Mouse (Mus musculus): Measurements from ENCODE around the gene Fnd3c2. TPM values are rescaled to one million over a fixed set of nuclear protein-coding genes. Genes with fewer than 3 reads are reported as not detected.
"Not testable (repeated sequence)": the region's sequence is repeated elsewhere in the genome, so short reads cannot be mapped to it uniquely, and the experiment has no call there.

The Fnd3c2 gene
- total RNA-seq (2014; fragmentation: Nextera tagmentation) = not detected in 2 replicates
- not detected in 2 replicates for total RNA-seq (2017)

- no peak for ATAC-seq (replicated peaks; ENCODE audit: low FRiP score, low TSS enrichment, poor library complexity, severe bottlenecking)
Measured at GRCm38 (mm10) chrX:106255276-106255675, at the start of gene Fnd3c2. Gene Fnd3c2 (minus strand): TSS chrX:106255376.

- ATAC-seq (replicated peaks; ENCODE audit: low FRiP score, low TSS enrichment, poor library complexity, severe bottlenecking) = no peak
Measured at GRCm38 (mm10) chrX:106284441-106284840, 29.3 kb upstream of the Fnd3c2 start.

- ATAC-seq (replicated peaks; ENCODE audit: low FRiP score, low TSS enrichment, poor library complexity, severe bottlenecking) = no peak
Measured at GRCm38 (mm10) chrX:106221058-106221457, 34.1 kb downstream of the Fnd3c2 start, which contains the start of gene Taf9b. Gene Taf9b (minus strand): TSS chrX:106221158.

GRCm38 (mm10) chrX:106219171-106220032 lies 35.8 kb downstream of the Fnd3c2 start:
- ATAC-seq (replicated peaks; ENCODE audit: low FRiP score, low TSS enrichment, poor library complexity, severe bottlenecking) = peak; percentile 99

GRCm38 (mm10) chrX:106209100-106209499 lies 46.1 kb downstream of the Fnd3c2 start:
- ATAC-seq (replicated peaks; ENCODE audit: low FRiP score, low TSS enrichment, poor library complexity, severe bottlenecking) = no peak

GRCm38 (mm10) chrX:106198904-106199303 lies 56.3 kb downstream of the Fnd3c2 start:
- no peak for ATAC-seq (replicated peaks; ENCODE audit: low FRiP score, low TSS enrichment, poor library complexity, severe bottlenecking)

GRCm38 (mm10) chrX:106197308-106197707 lies 57.9 kb downstream of the Fnd3c2 start:
- no peak for ATAC-seq (replicated peaks; ENCODE audit: low FRiP score, low TSS enrichment, poor library complexity, severe bottlenecking)

GRCm38 (mm10) chrX:106194361-106194760 lies 60.8 kb downstream of the Fnd3c2 start:
- ATAC-seq (replicated peaks; ENCODE audit: low FRiP score, low TSS enrichment, poor library complexity, severe bottlenecking) = not testable (repeated sequence)

- ATAC-seq (replicated peaks; ENCODE audit: low FRiP score, low TSS enrichment, poor library complexity, severe bottlenecking) = no peak
Measured at GRCm38 (mm10) chrX:106190091-106190490, 65.1 kb downstream of the Fnd3c2 start.

- ATAC-seq (replicated peaks; ENCODE audit: low FRiP score, low TSS enrichment, poor library complexity, severe bottlenecking) = no peak
Measured at GRCm38 (mm10) chrX:106189356-106189755, 65.8 kb downstream of the Fnd3c2 start.

- peak; percentile 56 for ATAC-seq (replicated peaks; ENCODE audit: low FRiP score, low TSS enrichment, poor library complexity, severe bottlenecking)
Measured at GRCm38 (mm10) chrX:106187737-106188136, 67.4 kb downstream of the Fnd3c2 start.

GRCm38 (mm10) chrX:106186713-106187649 lies 68.2 kb downstream of the Fnd3c2 start, which contains the start of gene Pgk1:
Gene Pgk1 (plus strand): TSS chrX:106187100.
- ATAC-seq (replicated peaks; ENCODE audit: low FRiP score, low TSS enrichment, poor library complexity, severe bottlenecking) = peak; percentile 99

- no peak for ATAC-seq (replicated peaks; ENCODE audit: low FRiP score, low TSS enrichment, poor library complexity, severe bottlenecking)
Measured at GRCm38 (mm10) chrX:106185706-106186105, 69.5 kb downstream of the Fnd3c2 start.

Other genes starting within 250 kb of the Fnd3c2 start
- 31.2 and 35.0 TPM in 2 replicates for gene Magt1, start 243.5 kb downstream of the Fnd3c2 start, total RNA-seq (2014; fragmentation: Nextera tagmentation)
- 56.0 and 58.2 TPM in 2 replicates for gene Magt1, start 243.5 kb downstream of the Fnd3c2 start, total RNA-seq (2017)
- gene Cox7b, start 239.7 kb downstream of the Fnd3c2 start, total RNA-seq (2014; fragmentation: Nextera tagmentation) = 416 and 431 TPM in 2 replicates
- gene Cox7b, start 239.7 kb downstream of the Fnd3c2 start, total RNA-seq (2017) = 539 and 567 TPM in 2 replicates
- gene Atp7a, start 228.1 kb downstream of the Fnd3c2 start, total RNA-seq (2014; fragmentation: Nextera tagmentation) = 3.3 and 4.8 TPM in 2 replicates
- 3.1 and 3.3 TPM in 2 replicates for gene Atp7a, start 228.1 kb downstream of the Fnd3c2 start, total RNA-seq (2017)
- gene Tlr13, start 112.2 kb downstream of the Fnd3c2 start, total RNA-seq (2014; fragmentation: Nextera tagmentation) = not detected in 2 replicates
- gene Tlr13, start 112.2 kb downstream of the Fnd3c2 start, total RNA-seq (2017) = 0.50 and 0.99 TPM in 2 replicates
- 145 and 149 TPM in 2 replicates for gene Pgk1, start 68.3 kb downstream of the Fnd3c2 start, total RNA-seq (2014; fragmentation: Nextera tagmentation)
- 164 and 169 TPM in 2 replicates for gene Pgk1, start 68.3 kb downstream of the Fnd3c2 start, total RNA-seq (2017)
- gene Taf9b, start 34.2 kb downstream of the Fnd3c2 start, total RNA-seq (2014; fragmentation: Nextera tagmentation) = 13.4 and 13.8 TPM in 2 replicates
- gene Taf9b, start 34.2 kb downstream of the Fnd3c2 start, total RNA-seq (2017) = 9.7 and 13.6 TPM in 2 replicates
- not detected in 2 replicates for gene Fndc3c1, start 230.0 kb upstream of the Fnd3c2 start, total RNA-seq (2014; fragmentation: Nextera tagmentation)
- gene Fndc3c1, start 230.0 kb upstream of the Fnd3c2 start, total RNA-seq (2017) = not detected in 2 replicates

All from megakaryocyte-erythroid progenitor cell, adult 5-6 weeks (primary cell).